Mouse (Mus musculus) olfactory bulb, adult 2 months (tissue): ENCODE data around the gene Ksr1.

ENCODE experiments used
- CTCF ChIP-seq: fragments of 200-500 bp; IDR thresholded peaks from 2 replicates; pipeline ENCODE4 v1.5.1; 2012; ENCODE audit warnings: low read depth, mild to moderate bottlenecking, low read length, moderate library complexity; ENCODE audit not compliant: insufficient read depth
- POLR2A ChIP-seq: fragments of 200-500 bp; IDR thresholded peaks from 2 replicates; pipeline ENCODE4 v1.6.1; 2012; ENCODE audit warnings: mild to moderate bottlenecking, low read depth, low read length, moderate library complexity; ENCODE audit not compliant: insufficient read depth

DNA sequence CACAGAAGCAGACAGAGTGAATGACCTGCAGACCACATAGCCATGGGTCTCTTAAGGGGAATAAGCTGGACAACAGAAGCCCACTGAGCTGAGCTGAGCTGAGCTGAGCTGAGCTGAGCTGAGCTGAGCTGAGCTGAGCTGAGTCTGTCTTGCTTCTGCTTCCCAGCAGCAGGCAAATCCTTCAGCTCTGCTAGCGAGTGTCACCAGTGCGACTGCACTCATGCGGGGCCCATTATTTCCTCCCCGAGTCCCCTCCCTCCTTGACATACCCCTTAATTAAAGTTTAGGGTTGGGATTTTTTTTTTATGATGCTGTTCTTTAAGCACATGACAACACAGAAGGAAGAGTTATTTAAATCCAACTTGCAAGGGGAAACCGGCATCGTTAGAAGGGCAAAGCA is 32.1 kb downstream of the Ksr1 start:
- TF ChIP-seq CTCF (no peak), POLR2A (no peak)
